Mouse (Mus musculus) monocyte, adult 2 months (primary cell): ENCODE measurements around the gene Hs3st6.
A peak's percentile ranks its signal among the peaks of the same experiment; 100 is the strongest.

ENCODE experiments used
- DNase-seq, 2 experiments: peaks; one replicate each; pipeline ENCODE4 v3.0.0; 2022; ENCODE audit warnings: low spot score in 2 of 2, low read depth in 1 of 2

Gene Hs3st6

DNA sequence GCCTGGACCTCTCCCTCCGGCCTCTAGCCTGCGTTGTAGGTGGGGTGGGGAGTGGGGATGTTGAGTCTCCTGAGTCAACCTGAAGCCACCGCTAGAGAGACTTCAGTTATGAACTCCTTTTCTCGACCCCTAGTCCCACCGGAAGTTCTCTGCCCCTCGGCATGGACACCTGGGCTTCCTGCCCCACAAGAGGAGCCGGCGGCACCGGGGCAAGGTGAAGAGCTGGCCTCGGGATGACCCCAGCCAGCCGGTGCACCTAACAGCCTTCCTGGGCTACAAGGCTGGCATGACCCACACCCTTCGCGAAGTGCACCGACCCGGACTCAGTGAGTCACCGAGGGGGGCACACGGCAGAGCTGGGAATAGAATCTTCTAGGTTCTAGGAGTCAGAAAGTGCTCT is 24.6 kb upstream of the Hs3st6 start:
- DNase-seq, result no peak

- no peak for DNase-seq
These were observed 23.7 kb upstream of the Hs3st6 start for GRCm38 (mm10) chr17:24729067-24729466.

DNA sequence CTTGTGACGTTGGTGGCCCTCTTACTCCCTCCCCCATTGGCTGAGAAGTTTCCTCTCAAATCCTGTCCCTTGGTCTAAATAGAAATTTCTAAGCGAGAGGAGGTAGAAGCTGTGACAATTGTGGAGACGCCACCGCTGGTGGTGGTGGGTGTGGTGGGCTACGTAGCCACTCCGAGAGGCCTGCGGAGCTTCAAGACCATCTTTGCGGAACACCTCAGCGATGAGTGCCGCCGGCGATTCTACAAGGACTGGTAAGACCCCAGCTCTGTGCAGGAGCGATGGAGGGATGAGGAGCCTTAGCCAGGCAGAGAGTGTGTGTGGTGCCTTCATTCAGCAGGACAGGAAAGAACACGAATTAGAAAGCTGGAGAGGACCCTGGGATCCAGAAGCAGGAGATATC is 22.0 kb upstream of the Hs3st6 start:
- no peak for DNase-seq

- no peak for DNase-seq
These were observed 20.4 kb upstream of the Hs3st6 start for GRCm38 (mm10) chr17:24732233-24732935.

DNA sequence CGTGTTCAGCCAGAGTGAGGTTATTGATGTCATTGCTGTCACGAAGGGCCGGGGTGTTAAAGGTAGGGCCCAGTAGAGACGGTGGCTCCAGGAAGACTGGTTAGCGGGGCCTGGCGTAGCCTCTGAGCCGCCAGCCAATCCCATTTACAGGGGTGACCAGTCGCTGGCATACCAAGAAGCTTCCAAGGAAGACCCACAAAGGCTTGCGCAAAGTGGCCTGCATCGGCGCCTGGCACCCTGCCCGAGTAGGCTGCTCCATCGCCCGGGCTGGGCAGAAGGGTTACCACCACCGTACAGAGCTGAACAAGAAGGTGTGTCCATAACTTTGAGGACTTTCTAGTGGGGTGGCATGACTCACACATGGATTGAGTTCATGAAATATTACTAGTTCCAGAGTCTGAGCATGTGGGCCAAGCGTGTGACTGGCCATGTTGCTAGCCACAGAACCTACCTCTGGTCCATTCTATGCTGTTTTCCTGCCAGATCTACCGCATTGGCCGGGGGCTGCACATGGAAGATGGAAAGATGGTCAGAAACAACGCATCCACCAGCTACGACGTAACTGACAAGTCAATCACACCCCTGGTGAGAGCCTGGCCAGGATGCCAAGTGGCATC is 19.2 kb upstream of the Hs3st6 start:
- DNase-seq, result no peak

DNA sequence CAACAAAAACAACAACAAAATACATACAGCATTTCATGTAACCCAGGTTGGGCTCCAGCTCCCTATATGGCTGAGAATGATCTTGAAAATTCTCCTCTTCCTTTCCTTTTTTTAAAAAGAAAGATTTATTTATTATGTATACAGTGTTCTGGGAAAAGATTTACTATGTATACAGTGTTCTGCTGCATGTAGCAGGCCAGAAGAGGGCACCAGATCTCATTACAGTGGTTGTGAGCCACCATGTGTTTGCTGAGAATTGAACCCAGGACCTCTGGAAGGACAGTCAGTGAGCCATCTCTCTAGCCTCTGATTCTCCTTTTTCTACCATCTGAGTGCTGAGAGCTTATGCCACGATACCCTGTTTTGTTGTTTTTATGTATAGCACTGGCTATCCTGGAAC is 18.3 kb upstream of the Hs3st6 start:
- DNase-seq, result no peak

- no peak for DNase-seq
These were observed 17.3 kb upstream of the Hs3st6 start for GRCm38 (mm10) chr17:24735446-24735845.

DNA sequence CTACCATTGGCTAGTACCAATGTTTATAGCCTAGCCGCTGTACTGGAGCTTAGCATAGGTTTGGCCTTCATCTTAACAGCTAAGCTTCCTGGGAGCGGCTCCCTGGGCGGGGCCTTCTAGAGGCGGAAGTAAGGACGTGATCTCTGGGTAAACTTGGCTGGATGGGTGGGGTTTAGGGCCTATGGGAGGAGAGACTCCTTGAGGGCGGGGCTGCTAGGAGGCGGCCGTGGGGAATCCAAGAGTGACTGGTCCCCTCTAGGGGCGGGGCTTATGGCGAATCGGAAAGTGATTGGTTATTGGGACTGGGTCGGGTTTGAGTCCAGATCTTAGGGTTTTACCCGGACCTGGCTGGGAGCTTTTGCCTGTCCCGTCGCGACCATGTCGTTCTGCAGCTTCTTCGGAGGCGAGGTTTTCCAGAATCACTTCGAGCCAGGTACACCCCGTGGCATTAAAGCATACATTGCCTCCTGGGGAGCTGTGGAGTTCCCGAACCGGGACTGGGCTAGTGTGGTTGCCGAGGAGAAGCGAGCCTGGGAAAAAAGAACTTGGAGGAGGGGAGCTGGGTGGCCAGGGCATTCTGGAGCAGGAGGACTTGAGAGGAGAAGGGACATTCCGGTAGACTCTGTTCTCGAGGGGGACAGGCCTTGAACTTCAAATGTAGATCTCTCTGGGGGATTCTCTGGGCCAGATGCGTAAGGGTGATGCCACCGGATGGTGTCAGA is 16.3 kb upstream of the Hs3st6 start, which contains the start of gene Msrb1:
Gene Msrb1 (plus strand): TSS at position 313 of the 722 bp plus-strand sequence.
- DNase-seq, result peak; percentile 97

GRCm38 (mm10) chr17:24737135-24737810 is 15.5 kb upstream of the Hs3st6 start:
- peak; percentile 58 to 76 for DNase-seq

DNA sequence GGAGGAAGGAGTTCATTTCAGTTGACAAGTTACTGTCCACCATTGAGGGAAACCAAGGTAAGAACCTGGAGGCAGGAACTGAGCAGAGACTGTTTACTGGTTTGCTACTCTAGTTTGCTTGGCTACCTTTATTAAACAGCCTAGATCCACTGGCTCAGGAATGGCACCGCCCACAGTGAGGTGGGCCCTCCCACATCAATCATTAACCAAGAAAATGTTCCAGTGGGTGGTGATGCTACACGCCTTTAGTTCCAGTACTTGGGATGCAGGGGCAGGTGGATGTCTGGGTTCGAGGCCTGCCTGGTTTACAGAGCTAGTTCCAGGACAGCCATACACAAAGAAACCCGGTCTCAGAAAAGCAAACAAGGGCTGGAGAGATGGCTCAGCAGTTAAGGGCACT is 14.6 kb upstream of the Hs3st6 start:
- DNase-seq, result no peak

GRCm38 (mm10) chr17:24739926-24740325 is 12.9 kb upstream of the Hs3st6 start:
- DNase-seq, result no peak

- DNase-seq, result peak in 1 of 2 experiments; percentile 30
These were observed 10.5 kb upstream of the Hs3st6 start for GRCm38 (mm10) chr17:24742307-24742706.

GRCm38 (mm10) chr17:24743896-24744295 is 8.9 kb upstream of the Hs3st6 start:
- DNase-seq, result no peak

DNA sequence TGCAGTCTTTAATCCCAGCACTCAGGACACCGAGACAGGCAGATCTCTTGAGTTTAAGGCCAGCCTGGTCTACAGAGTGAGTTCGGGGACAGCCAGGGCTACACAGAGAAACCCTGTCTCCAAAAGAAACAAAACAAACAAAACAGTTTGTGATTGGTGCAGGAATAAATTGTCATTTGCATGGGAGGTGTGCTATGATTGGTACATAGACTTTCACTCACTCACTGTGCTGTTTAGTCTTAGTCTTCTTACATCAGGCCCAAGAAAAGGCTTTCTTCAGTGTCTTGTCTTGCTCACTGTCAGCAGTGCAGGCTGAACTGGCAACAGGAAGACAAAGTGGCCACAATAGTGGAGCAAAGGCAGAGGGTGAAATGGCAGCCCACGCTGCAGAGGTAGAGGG is 8.4 kb upstream of the Hs3st6 start:
- no peak for DNase-seq

GRCm38 (mm10) chr17:24745526-24746497 is 7.0 kb upstream of the Hs3st6 start:
- peak; percentile 63 to 69 for DNase-seq

DNA sequence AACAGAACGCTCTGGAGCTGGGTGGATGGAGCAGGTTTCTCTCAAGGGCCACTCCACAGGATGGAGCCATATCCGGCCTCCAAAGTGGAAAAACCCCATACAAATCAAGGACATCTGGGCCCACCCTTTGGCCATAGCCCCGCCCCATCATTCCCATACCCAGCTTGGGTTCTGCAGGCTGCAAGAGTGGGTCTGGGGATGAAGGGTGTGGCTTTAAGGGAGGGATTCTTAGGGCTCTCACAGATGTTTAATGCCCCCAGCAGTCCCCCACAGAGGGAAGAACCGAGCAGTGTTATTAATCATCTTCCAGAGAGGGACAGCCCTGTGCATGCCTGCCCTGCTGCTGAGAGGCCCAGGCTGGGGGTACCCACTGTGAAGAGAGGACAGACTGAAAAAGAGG is 5.8 kb upstream of the Hs3st6 start:
- DNase-seq, result no peak

- no peak for DNase-seq
These were observed 1.3 kb upstream of the Hs3st6 start for GRCm38 (mm10) chr17:24751528-24751927.

DNA sequence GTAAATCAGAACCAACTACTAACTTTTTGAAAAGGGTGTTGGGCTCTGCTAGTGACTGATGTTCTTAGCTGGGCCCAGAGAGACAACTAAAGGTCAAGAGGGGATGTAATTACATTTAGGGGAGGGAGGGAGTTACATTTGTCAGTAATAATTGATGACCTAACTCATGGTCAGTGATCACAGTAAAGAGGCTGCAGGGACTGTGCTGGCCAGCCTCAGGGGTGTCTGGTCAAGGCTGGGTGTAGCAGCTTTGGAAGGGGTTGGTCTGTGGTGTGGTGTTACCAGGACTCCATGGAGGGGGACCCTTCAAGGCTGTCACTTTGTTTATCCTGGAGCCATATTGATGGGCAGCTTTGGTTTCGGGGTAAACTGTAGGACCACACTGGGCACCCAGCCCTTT is 4.6 kb downstream of the Hs3st6 start:
- no peak for DNase-seq

- no peak for DNase-seq
These were observed 8.3 kb downstream of the Hs3st6 start for GRCm38 (mm10) chr17:24761121-24761520.
